Mouse (Mus musculus) embryonic fibroblast, embryonic 13.5 days (primary cell): Measurements from ENCODE around the gene Nav1.

Source experiments
- CTCF ChIP-seq: IDR thresholded peaks from 2 replicates; pipeline ENCODE4 v1.5.1; 2011; ENCODE audit warnings: mild to moderate bottlenecking, control low read depth, low read length, moderate library complexity, borderline replicate concordance; ENCODE audit not compliant: insufficient read depth
- POLR2A ChIP-seq: IDR thresholded peaks from 2 replicates; pipeline ENCODE4 v1.6.1; 2011; ENCODE audit warnings: low read depth, mild to moderate bottlenecking, control low read depth, low read length, moderate library complexity

DNA sequence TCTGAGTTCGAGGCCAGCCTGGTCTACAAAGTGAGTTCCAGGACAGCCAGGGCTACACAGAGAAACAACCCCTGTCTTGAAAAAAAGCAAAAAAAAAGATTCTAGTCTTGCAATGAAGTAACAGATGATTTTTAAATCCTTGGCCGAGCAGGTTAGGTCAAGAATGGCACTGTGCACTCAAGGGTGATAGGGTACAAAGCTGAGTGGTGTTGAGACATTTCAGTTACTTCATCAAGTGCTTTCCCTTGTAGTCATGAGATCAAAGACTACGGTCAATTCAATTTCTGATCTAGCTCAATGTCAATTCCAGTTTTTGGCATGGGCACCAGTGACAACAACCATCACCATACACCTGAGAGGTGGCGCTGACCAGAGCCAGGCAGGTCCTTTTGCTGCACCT lies 198.1 kb downstream of the Nav1 start:
- TF ChIP-seq CTCF (no peak), POLR2A (no peak)
